Mouse (Mus musculus): ENCODE results near the gene Mall.
A peak's percentile ranks its signal among the peaks of the same experiment; 100 is the strongest.

Gene Mall

DNA sequence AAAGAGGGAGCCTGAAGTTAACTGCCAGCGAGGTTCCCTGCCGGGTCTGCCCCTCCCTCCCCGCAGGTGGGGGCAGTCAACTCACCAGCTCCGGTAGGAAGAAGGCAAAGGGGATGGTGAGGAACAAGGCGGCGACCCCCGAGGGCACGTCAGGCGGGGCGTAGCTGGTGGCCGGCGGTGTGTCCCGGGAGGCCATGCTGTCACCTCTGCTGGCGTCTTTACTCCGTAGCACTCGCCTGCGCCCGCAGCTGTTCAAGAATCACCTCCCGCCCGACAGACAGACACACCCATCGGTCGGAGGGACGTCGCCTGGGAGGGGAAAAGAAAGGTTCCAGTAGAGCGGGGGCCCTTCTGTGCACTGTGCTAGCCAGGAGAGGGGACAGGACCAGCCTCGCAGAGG lies at the start of gene Mall:
Gene Mall (minus strand): TSS at position 262 of the 400 bp plus-strand sequence.
- DNase-seq (ENCODE audit: low spot score), result peak; percentile 12

DNA sequence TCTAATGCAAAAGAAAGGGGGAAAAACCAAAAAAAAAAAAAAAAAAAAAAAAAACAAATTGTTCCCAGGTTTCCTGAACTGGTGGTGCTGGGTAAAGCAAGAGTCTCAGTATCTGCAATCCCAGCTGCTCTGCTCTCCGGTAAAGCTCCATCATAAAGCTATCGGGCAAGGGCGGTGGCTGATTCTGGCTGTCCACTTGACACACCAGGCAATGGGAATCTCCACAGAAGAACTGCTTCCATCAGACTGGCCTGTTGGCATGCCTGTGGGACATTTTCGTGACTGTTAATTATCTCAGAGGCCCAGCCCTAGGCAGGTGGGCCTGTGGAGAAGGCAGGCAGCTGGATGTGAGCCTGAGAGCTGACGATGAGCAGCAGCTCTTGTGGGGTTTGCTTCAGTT lies 48.7 kb upstream of the Mall start:
- DNase-seq (ENCODE audit: low spot score), result no peak

DNA sequence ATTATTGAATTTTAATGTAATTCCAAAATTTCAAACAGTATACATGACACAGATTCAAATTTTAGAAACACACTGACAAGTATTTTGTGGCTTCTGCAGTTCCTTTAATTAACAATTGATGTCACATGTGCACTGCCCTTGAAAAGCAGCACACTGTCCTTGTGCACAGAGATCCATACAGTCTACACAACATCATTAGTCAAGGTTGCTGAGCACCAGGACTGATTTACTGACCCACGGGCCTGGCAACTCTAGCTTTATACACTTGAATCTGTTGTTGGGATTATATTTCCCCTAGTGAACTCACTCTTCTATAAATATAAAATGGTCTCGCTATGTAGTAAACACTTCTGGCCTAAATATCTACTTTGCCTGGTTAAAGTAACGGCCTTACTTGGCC lies 45.3 kb upstream of the Mall start:
- no peak for DNase-seq (ENCODE audit: low spot score)

DNA sequence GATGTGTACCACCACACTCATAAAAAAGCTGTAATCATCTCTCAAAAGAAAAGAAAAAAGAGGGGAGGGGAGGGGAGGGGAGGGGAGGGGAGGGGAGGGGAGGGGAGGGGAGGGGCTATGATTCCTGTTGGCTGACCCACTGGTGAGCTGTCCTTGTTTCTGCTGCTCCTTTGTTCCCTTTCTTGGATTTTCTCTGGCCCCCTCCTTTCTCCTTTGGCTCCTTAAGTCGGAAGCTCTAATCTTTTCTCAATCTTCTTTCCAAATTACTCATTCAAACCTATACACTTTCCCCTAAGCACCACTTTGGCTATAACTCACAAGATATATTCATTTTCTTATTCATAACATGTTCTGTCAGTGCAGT lies 44.8 kb upstream of the Mall start:
- DNase-seq (ENCODE audit: low spot score), result peak; percentile 9

DNA sequence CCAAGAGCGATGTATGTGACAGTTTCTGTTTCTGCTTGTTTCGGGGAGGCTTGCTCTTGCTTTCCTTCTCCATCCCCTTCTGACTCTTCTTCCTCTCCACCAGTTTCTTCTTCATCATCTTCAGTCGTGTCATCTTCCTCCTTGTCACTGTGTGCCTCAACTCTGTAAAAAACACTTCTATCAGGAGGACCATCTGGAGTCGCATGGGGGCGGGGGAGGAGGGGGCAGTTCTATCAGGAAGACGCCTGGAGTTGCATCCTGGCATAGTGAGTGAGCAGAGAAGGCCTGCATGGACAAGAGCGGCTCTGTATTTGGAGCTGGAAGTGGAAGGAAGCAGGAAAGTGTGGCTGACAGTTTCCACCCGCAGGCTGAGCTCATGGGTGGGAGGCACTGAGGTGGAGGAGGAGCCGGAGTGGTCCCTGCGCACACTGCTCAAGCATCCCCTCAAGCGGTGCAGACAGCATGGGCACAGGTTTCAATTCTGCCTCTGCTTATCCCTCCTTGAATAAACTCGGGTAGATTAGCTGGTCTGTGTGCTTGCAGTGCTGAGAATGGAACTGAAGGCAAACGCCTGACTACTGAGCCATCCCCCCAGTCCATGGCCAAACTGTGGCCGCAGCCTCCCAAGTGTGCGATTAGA lies 44.3 kb upstream of the Mall start:
- DNase-seq (ENCODE audit: low spot score), result peak; percentile 14

DNA sequence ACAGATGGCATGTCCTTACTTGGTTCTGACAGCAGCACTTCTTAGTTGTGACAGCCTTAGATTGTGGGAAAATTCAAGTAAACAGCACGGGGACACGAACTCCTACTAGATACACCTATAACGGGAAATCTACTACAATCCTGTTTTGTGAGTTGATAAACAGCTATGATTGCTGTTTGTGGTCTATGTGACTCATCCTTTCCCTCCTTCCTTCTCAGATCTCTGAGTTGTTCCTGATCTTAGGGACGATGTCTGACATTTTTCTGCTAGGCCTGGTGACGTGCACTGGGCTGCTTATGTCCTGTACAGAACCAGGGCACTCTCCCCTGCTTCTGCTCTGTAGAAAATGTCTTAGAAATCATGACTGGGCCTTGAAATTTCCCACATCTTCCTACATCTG lies 31.9 kb upstream of the Mall start:
- DNase-seq (ENCODE audit: low spot score), result no peak

DNA sequence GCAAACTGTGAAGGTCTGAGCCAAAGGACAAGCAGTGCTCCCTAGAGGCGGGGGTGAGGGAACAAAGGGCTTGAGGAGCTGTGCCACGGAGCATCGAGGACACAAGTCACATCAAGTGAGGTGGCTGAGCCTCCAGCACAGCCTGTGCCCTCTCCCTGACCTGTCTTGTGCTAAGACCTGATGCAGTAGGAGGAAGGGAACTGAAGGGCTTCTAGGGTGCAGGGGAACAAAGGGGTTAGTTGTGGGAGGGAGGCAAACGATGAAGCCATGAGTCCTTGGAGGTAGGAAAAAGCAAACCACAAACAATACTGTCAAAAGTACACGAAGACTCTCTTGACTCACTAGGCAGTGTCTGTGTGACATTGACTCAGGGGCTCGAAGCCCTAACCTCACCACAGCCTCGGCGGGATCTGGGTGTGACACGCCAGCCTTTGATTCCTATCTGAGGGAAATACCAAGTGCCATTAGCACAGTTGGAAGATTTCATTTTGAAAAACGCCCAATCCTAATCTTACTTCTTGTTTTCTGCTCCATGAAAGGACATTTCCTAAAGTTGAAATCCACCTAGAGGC lies 30.8 kb upstream of the Mall start:
- no peak for DNase-seq (ENCODE audit: low spot score)

DNA sequence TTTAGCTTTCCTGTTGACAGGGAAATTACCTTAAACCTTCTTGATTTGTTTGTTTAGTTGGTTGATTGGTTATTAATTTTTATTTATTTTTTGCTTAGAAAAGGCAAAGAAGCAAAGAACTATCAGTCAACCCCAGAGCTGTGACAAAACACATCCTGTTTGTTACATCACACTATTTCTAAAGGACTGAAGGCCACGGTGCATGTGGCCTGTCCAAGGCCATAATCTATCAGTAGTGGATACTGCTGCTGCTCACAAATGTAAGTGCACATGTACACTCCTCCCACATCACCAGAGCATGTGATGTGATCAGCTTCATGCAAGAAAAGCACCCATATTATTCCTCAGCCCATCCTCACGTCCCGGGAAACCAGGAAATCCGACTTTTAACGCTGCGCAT lies 30.3 kb upstream of the Mall start:
- DNase-seq (ENCODE audit: low spot score), result no peak

DNA sequence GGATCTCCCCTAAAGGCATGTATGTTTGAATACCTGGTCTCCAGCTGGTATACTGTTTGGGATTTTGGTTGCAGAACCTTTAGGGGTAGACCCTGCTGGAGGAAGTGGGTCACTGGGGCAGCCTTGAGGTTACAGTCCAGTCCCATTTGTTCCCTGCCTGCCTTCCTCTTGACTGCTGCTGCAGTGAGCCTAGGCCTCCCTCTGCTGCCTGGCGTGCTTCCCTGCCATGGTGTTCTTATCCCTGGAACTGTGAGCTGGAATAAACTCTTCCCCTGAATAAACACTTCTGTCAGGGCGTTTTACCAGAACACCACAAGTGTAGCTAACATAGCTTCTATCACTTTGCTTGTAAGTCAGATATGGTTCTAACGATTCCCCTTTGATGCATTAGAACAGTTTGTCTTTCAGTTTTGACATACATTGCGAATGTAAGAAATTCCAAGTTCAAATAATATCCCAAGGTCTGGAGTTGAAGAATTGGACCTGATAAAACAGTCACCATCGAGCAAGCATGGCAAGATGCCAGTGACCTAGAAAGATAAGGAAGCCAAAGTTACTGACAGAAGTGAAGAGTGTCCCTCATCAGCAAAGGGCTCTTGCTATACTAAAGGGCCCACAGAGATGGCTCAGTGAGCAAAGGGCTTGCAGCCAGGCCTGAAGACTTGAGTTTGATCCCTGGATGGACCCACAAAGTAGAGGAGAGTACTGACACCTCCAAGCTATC lies 29.6 kb upstream of the Mall start:
- no peak for DNase-seq (ENCODE audit: low spot score)

DNA sequence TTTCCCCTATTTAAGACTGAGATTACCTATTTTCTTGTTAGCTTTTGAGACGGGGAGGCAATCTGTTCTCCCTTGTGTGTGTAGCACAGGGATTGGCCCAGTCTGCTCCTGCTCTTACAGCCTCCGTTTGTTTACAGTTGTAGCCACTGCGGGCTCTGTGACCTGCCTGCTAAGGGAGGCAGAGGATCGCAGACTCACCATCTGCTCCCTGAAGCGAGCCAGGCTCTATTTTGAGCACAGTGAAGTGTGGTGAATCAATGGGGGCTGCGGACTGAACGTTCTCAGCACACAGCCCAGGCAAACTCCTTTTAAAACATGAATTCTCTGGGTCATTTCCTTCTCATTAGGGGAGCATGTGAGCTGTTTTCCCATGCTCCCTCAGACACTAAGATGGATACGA lies 27.4 kb upstream of the Mall start:
- DNase-seq (ENCODE audit: low spot score), result peak; percentile 11

DNA sequence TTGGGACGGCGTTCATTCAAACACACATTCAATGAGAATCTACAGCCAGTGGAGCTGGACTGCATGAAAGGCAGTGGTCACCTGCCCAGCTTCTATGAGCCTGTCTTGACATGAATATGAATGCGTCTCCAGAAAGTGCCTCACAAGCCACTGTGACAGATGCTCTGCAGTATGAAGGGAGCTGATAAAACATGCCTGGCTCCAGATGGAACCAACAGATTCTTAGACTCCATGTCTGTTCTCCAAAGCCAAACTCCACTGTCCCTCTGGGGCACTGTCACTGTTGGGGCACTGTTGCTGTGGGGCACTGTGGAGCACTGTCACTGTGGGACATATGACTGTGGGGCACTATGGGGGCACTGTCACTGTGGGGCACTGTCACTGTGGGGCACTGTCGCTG lies 24.4 kb upstream of the Mall start:
- no peak for DNase-seq (ENCODE audit: low spot score)

DNA sequence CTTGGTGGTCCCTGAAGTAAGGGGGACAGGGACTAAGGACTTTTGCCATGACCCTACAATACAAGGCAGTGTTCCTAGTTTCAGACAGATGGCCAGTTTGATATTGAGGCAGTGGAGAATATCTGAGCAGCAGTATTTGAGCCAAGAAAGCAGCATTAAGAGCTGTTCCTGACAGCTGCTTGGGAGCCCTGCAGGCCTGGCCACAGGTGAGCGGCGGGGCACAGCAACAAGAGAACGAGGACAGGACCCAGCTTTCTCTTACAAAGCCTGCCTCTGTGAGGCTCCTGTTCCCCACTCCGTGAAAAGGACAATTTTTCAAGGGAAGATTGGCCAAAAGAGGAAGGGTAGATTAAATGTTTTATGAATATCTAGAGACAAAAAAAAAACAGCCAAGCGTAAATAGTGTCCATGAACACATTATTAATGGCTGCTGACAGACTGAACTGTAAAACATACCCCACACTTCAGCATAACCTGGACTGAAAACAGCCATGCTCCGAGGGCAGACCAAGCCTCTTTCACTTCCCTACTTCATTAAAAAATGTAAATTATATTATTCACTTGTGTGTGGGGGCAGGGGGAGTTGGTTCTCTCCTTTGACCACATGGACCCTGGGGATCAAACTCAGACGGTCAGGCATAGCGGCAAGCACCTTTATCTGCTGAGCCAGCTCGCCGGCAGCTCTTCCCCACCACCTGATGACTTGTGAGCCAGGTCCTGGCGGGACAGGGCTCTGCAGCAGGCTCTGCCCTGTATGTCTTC lies 22.3 kb upstream of the Mall start:
- DNase-seq (ENCODE audit: low spot score), result no peak

DNA sequence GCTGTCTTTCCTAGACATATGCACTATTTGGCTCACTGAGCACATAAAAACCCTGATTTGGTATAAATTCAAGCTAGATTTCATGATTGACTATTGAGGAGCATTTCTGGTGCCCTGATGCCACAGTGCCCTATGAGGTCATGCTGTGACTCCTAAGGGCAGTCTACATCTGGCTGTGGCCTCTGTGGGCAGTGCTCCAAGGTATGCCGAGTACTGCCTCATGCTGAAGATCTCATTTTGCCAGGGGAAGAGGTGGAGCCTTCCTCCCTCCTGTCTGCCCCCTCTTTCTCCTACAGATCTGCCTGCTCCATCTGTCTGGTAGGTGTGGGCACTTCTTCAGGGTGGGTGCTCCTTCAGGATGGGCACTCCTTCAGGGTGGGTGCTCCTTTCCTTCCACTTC lies 19.6 kb upstream of the Mall start:
- no peak for DNase-seq (ENCODE audit: low spot score)

DNA sequence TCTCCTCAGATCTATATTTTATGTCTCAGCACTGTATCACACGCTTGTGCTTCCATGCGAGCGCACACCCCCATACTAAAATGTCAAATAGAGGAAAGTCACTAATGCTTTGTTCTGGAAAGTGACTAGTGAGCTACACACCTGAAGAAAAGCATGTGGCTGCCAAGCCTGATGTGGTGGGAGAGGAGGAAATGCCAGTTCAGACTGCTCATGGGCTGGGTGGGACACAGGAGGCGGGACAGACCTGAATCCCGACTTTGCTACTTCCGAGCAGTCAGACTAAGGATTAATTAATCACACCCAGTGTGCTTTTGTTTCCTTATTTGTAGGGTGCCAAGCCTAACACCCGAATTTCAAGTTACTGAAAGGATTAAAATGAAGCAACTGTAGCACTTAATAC lies 18.6 kb upstream of the Mall start:
- DNase-seq (ENCODE audit: low spot score), result no peak

DNA sequence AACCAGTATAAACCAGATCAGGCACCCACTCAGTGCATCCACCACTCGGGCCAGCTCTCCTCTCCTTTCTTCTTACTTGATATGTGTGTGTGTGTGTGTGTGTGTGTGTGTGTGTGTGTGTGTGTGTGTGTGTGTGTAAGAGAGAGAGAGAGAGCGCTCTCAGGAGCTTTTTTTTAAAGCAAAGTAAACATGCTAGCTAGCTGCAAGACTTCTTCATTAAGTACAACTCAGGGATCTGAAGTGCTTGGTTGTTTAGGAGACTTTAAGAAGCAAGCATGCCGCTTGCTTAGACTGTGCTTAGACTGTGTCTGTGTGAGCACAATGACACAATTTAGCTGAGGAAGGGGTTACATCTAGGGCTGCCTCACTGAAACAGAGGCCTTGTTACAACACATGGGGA lies 12.9 kb upstream of the Mall start:
- DNase-seq (ENCODE audit: low spot score), result no peak

DNA sequence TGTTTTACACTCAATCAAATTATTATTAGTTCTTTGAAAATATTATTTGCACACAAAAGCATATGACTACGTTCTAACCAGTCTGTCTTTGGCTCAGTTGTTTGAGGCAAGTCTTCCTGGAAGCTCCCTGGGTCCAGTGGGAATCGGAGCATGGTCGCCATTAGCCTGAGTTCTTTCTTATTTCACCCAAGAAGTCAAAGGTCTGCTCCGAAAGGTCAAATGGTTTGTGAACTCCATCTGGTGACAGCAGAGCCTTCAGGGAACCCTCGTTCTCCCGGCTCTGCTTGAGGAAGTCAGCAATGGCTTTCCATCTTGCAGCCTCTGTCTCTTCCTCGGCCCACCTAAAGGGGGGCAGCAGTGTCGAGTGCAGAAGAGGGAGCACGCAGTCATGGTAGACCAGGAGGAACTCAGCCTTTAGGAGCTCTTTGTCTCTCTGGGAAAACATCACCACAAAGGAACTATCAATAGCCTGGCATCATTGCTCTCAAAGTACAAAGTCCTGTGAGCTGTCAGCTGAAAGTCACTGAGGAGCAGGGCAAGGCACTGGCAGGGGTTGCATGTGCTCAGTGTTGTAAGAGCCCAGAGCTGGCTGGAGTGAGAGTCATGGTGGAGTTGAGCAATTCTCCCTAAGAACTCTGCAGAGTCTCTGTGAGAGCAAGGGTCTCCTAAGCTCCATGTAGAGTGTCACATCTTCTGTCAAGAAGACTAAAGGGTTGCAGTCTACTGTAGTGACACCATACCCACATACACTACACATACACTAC lies 11.2 kb upstream of the Mall start:
- peak; percentile 50 for DNase-seq (ENCODE audit: low spot score)

DNA sequence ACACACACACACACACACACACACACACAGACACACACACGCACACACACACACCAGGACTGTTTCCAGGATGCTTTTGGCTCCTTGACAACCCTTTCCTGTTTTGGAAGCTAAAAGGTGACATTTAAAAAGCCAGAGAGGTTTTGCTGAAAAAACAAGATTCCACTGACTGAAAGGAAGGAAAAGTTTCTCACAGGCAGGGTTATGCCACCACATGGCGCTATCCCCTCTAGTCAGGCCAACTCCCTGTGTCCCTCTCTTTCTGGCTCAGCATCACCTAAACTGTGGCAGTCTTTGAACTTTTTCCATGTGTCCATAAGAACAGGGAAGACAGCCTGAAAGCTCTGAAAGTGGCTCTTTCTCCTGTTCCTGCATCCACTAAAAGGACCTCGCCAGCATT lies 8.2 kb upstream of the Mall start:
- DNase-seq (ENCODE audit: low spot score), result no peak

DNA sequence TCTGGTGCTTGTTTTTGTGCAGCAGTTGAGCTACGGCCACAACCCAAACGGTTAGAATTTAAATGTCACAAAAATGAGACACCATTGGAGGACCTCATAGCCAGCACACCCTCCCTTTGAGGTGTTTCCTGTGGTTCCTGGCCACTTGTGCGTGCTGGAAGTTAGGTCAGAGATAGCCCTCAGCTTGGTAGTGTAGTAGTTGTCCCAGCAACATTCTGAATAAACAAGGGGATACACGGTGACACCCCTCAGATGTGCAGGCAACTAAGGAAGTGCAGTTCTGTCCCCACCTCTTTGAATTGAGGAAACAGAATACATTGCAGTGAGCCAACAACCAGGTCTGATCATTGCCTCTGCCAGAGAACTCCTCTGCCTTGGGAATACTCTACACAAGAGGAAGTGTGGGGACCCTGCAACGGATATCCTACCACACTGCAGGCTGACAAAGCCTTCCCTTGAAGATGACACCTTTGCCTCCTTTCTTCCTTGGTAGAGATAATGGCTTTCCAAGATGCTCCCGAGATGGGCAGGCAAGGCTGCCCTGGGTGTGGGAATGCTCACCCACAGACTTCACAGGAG lies 7.0 kb upstream of the Mall start:
- DNase-seq (ENCODE audit: low spot score), result no peak

DNA sequence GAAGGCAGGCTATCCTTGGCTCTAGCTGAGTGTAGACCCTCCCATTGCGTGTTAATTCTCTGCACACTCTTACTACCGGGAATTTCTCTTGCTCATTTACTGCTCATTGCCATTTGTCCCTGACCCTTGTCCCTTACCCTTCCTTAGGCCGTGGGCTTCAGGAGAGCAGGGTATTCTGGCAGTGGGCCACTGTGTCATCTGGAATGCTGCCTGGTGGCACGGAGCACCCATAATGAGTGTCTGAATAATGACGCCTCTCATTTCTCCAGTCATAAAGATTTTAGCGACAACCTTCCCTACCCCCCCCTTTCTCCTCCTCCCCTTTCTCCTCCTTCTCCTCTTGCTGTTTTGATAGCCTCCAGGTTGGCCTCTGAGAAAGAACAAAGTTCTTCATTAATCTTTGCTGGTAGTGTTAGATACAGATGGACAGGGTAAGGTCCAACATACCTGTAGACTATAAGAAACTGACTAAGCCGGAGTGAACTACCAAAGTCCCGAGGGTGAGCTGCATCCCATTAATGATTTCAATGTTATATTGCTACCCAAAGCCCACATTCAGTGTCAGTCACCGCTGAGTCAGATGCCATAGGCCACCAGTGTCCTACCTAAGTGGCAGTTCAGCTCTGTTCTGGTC lies 5.9 kb upstream of the Mall start:
- DNase-seq (ENCODE audit: low spot score), result no peak

DNA sequence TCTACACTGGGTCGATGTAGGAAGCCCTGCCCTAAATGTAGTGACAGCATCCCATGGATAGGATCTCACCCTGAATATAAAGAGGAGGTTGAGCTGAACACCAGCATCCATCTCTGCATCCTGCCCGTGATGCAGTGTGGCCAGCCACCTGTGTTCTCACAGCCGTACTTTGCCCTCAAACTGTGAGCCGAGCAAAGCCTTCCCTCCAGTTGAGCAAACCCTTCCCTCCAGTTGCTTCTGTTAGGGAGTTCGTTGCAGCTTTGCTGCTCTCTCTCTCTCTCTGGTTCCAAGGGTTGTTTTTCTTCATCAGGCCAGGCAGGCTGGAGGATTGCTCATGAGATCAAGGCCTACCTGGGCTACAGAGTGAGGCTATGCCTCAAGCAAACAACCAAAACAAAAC lies 5.2 kb upstream of the Mall start:
- no peak for DNase-seq (ENCODE audit: low spot score)

DNA sequence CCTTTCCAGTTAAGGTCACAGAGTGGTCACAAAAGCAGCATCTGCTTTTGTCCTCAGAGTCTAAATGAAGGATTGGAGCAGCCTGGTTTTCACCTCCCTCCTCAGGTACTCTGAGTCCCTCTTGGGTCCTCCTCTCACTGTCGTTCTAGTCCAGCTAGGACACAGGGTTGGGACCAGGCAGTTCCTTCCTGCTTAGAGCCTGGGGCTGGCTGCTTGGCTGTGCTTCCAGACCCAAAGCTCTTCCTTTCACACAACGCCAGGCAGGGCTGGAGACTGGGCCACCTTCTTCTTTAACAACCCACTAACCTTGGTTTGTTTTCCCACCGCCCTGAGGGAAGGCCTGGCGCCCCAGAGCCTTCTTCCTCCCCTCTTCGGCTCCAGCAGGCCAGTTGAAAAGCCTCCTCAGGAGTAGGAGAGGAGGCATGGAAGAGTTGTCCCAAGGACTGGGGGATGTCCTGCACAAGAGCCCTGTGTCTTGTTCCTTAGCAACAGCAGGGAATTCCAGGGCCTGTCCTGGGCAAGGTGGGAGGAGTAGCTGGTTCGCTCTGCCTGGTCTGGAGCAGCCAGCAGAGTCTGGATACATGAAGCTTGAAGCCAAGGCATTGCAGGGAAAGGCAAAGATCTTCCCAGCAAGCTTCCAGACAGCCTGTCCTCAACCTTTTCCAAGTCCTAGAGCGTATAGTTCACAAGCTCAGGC lies 717 bp upstream of the Mall start:
- no peak for DNase-seq (ENCODE audit: low spot score)

All from embryo, embryonic 10.5 days (tissue).